Mouse (Mus musculus) adrenal gland, postnatal 10 days (tissue): ENCODE measurements at regions not wholly inside any gene's neighbourhood (a gene's known extent, or its start where the extent isn't known, plus 50 kb on each side); places are given as distances from the start of the nearest gene placed in this dataset.
A peak's percentile ranks its signal among the peaks of the same experiment; 100 is the strongest.

ENCODE experiments used
- DNase-seq: peaks from one replicate; pipeline ENCODE4 v3.0.0; 2021; ENCODE audit warnings: mixed read lengths

DNA sequence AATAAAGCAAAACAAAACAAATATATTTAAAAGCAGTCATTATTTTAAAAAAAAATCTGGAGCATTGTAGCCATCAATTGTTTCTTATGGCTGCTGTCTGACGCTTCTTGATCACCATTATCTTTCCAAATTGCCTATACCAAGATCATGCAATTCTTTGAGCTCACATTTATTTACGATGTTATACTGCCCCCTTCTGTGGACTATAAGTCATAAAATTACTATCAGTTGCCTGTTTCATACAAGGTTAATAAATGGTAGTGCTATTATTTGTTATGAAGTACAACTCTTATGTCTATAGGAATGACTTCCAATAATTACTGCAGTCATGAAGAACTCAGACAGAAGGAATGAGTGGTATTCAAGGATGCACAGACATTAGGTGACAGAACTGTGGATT lies 57.3 kb upstream of the Eda2r start:
- DNase-seq = no peak

DNA sequence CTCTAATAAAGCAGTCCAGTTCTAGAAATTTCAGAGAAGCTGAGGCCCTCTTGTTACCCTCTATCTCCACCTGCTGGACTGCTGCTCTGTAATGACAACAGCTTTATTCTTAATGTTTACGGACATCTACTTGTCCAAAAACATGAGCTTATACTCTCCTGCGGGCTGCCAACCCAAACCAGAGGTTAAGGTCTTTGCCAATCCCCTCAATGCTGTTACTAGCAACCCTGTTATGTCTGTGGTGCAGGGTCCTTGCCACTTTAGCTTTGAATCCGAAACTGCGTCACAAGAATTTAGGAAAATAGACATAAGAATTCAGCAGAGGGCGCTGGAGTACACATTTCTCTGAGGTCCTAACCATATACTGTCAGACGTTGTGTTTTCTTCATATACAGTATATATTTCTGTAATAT lies 54.4 kb upstream of the Eda2r start:
- peak; percentile 42 for DNase-seq
